Mouse (Mus musculus) ES-CJ7 (cell line): Measurements from ENCODE around the gene Nckap1l.
"Not testable (repeated sequence)": the region's sequence is repeated elsewhere in the genome, so short reads cannot be mapped to it uniquely, and the experiment has no call there.

ENCODE experiments used
- DNase-seq: peaks from one replicate; pipeline ENCODE4 v3.0.0; 2011; ENCODE audit warnings: low read depth, low spot score

Nckap1l gene

DNA sequence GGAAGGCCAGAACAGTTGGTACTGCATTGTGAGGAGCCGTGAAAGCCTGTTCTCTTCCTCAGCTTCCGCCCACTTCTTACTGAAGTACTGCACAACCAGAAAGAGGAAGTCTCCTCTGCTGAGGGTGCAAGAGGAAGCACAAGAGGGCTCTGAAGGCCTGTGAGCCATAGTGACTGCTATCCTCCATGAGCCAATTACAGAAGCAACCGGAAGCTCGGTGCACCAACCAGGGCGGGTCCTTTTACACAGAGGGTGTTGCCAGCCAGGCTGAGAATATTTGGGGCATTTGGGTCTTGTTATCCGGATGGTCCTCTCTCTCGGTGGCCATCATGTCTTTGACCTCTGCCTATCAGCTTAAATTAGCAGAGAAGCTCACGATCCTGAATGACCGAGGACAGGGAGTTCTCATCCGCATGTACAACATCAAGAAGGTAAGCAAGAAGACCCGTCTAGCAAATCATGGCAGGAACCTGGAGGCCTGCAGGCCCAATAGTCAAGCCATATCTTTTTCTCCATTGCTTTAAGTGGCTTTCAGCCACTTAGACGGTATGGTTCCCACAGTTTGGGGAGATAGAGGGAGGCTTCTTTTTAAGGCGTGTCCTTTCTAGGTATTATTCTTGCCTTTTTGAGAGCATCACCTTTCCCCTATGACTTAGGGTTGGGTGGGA, at the start of gene Nckap1l:
Nckap1l (plus strand) TSS at position 244 of the 668 bp plus-strand sequence.
- DNase-seq, result no peak

- DNase-seq, result peak; percentile 29
Observed at GRCm38 (mm10) chr15:103405586-103405985, 48.0 kb upstream of the Nckap1l start.

GRCm38 (mm10) chr15:103427017-103427416, 26.6 kb upstream of the Nckap1l start:
- DNase-seq, result no peak

- peak; percentile 47 for DNase-seq
Observed at GRCm38 (mm10) chr15:103430241-103430640, 23.4 kb upstream of the Nckap1l start, which contains the start of gene Gtsf1. Gtsf1 (minus strand) TSS chr15:103430470.

DNA sequence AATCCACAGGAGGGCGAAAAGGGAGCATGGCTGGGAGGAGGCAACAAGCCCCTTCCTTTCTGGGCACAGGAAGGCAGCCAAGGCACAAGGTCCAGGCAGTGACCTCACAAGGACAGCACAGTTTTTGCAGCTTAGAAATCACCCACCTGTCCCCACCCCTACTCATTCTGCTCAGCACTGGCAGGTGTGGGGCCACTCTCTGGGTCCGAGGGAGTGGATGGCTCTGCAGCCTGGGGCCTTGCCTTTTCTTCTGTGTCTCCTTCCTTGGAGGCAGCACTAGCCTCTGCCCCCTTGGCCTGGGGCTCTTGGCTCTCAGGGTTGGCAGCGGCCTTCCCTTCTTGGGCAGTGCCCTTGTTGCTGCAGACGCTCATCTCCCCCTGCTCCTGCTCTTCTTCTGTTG, 7.6 kb upstream of the Nckap1l start:
- not testable (repeated sequence) for DNase-seq

- DNase-seq, result no peak
Observed at GRCm38 (mm10) chr15:103448369-103448768, 5.2 kb upstream of the Nckap1l start, which contains the start of gene Gtsf2. Gtsf2 (minus strand) TSS chr15:103448469.

GRCm38 (mm10) chr15:103454449-103454848, 855 bp downstream of the Nckap1l start:
- no peak for DNase-seq

GRCm38 (mm10) chr15:103462539-103463261, 9.1 kb downstream of the Nckap1l start:
- no peak for DNase-seq

DNA sequence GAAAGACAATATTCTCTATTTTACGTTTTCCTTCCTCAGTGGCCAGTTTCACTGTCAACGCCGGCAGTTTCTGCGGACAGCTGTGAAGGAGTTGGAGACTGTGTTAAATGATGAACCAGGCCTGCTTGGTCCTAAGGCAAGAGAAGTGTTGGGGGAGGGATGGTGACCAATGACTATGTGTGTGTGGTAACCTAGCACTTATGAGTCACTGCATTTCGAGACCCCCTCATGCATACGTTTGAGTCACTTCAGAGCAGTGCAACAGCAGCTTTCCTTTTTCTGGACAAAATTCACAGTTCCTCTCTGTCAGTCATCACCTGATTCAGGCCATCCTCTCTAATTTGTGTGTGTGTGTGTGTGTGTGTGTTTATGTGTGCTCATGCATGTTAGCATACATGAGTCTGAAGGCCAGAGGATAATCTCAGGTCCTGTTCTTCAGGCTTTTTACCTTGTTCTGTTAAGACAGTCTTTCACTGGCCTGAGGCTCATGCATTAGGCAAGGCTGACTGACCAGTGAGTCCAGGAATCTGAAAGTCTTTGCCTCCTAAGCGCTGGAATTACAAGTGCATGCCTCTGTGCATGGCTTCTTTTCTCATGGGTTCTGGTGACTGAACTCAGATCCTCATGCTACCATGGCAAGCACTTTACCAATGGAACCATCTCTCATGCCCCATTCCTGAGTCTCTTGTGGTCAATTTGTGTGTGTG, 18.0 kb downstream of the Nckap1l start:
- DNase-seq, result no peak

GRCm38 (mm10) chr15:103472265-103472664, 18.7 kb downstream of the Nckap1l start:
- no peak for DNase-seq

DNA sequence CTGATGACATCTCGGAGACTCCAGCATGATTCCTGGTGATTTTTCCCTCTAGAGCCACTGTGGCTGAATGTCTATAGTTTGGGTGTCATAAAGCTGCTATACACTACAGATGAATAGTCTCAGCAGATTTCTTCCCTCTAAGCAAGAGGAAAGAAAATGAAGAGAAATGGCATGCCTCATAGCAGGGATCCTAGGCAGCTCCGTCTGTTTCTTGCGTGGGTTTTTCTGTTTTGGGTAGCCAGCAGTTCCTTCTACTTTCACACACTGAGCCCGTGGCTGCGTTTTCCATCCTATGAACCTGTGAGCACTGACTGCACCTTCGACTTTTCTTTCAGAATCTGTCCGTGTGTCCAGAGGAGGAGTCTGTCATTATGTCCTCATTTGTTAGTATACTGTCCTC, 19.6 kb downstream of the Nckap1l start:
- no peak for DNase-seq

- DNase-seq, result no peak
Observed at GRCm38 (mm10) chr15:103473769-103474168, 20.2 kb downstream of the Nckap1l start.

- DNase-seq, result no peak
Observed at GRCm38 (mm10) chr15:103479080-103479606, 25.5 kb downstream of the Nckap1l start.

- DNase-seq, result no peak
Observed at GRCm38 (mm10) chr15:103480129-103480528, 26.5 kb downstream of the Nckap1l start.

DNA sequence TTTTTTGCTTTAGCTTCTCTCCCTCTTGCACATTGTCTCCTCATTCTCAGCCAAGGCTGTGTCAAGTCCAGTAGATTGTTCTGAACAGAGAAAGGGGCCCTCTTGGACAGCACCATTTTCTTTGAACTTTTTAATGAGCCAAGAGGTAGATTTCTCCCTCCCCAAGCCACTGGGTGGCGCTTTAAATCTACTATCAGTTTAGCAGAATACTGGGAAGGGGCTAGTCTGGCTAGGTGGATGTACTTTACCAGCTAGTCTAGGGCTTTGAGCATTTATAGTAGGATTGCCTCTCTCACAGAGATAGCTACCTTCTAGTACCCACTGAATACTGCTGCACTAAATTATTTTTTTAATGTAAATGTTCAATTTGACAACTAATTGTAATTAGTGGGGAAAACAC, 28.9 kb downstream of the Nckap1l start:
- peak; percentile 54 for DNase-seq

- no peak for DNase-seq
Observed at GRCm38 (mm10) chr15:103484490-103484889, 30.9 kb downstream of the Nckap1l start.

DNA sequence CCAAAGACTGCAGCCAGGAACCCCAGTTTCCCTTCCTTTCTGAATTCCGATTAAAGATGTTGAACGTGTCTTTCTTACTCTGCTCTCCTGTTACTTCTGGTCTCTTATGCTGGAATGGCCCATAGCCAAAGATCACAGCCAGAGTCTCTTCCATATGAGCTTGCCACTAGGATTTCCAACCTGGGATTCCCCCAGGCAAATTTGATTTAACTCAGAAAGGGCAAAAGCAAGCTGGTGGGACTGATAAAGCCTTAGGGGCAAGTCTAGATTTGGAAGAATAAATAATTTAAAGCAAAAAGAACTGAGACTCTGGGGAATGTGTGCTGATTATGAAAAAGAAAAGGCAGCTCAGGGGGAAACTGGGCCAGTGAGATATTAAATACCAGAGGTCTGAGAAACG, 31.5 kb downstream of the Nckap1l start:
- DNase-seq, result no peak

DNA sequence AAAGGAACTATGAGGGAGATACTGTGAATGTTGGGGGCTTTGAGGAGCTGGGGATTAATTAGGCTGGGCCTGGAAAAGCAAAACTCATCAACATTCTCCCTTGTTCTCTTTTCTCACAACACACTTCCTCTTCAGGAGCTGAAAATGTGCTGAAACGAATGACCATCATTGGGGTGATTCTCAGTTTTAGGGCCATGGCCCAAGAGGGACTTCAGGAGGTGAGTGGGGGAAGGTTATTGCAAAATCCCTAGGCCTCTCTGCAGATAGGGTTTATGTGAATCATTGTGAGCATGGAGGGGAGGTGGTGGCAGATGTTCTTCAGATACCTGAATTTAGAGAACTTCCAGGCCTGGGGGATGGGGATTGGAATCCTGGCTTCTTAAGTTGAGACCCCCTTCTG, 33.1 kb downstream of the Nckap1l start:
- no peak for DNase-seq

DNA sequence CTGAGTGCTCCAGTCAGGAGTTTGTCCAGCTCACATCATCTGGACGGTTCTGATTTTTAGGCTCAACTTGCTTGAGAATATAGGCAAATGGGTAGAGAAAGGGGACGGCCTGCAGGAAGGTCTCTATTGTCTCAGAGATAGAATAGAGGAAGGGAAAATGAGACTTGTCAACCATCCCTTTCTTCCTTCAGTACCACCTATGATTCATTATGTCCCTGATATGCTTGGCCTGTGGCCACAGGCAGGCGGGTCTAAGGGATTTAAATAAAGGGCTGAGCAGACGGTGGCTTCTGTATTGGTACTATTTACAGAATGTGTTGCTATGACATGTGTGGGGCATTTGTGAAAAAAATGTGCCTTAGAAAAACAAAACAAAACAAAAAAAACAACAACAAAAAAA, 34.7 kb downstream of the Nckap1l start:
- DNase-seq, result no peak

DNA sequence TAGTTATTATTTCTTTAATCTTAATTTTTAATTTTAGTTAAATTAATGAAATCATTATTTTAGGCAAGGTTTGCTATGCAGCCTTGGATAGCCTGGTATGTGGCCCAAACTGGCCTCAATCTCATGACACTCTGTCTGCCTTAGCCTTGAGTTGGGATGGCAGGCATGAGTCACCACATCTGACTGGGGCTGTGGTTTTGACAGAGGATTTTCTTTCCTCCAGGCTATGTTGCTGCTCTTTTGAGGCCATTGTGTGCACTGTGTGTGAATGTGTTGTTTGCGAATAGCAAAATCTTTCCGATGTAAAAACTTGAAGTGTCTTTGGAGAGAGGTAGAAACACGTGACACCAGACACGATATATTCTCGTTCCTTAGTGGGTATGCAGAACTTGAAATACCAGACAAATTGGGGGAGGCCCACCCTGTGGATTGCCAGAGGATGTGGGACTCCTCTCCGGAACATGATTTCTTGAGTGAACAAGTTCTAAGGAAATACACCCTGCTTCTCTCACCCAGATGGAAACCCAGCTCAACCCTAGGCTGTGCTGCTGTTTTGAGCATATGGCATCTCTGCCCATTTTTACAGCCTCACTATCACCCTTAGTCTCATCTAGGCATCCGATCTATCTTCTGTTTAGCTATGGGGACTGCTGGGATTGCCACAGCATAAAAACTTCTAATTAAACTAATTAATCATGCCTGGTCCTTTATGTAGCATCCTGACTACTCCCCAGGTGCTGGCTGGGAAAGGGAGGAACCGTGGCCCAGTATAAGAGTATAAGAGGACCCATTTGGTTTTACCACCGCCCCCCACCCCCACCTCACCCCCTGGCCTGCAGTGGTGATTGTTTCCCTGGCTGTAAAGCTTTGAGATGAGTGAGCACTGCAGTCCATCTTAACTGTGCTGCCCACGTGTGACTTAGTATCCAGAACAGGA, 42.9 kb downstream of the Nckap1l start:
- no peak for DNase-seq

DNA sequence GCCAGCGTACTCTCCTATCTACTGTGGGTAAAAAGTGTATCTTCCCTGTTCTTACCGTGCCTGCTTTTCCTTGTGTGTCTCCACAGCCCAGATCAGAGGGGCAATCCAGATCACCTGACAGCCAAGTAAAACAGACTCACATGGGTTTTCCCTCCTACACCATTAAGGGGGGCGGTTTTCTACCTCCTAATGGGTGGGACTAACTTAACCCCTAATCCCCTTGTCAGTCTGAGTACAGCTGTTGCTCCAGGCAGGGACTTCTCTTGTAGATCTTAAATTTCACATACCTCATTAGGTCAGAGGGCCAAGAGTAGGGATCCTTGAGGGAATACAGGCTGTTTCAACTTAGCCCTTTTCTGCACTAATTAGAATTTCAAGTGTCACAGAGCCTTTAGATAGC, 44.6 kb downstream of the Nckap1l start:
- no peak for DNase-seq
